Mouse (Mus musculus): ENCODE results near the gene Entpd3. TPM values are rescaled to one million over a fixed set of nuclear protein-coding genes. Genes with fewer than 3 reads are reported as not detected.

The Entpd3 gene
- total RNA-seq (2023), result 0.73 and 1.4 TPM in 2 replicates

GRCm38 (mm10) chr9:120539662-120540251 lies at the start of gene Entpd3:
Gene Entpd3 (plus strand): TSS chr9:120539818.

GRCm38 (mm10) chr9:120492010-120492399 lies 47.6 kb upstream of the Entpd3 start, which contains the start of gene Eif1b:
Gene Eif1b (plus strand): TSS chr9:120492232.

GRCm38 (mm10) chr9:120570741-120571592 lies 31.3 kb downstream of the Entpd3 start, which contains the start of gene Rpl14:
Gene Rpl14 (plus strand): TSS chr9:120571444.

Other genes starting within 250 kb of the Entpd3 start
- gene Myrip, start 238.3 kb upstream of the Entpd3 start, total RNA-seq (2023), result 0.88 TPM in 1 of 2 replicates, not detected in the other
- gene Eif1b, start 47.6 kb upstream of the Entpd3 start, total RNA-seq (2023), result 39.3 and 41.8 TPM in 2 replicates
- 159 and 173 TPM in 2 replicates for gene Rpl14, start 31.6 kb downstream of the Entpd3 start, total RNA-seq (2023)

All from neutrophil, adult 65 days (primary cell).